Mouse (Mus musculus) testis, adult 2 months (tissue): ENCODE data around the gene Basp1.

Experiments used
- CTCF ChIP-seq: fragments of 200-500 bp; IDR thresholded peaks from 2 replicates; pipeline ENCODE4 v1.5.1; 2012; ENCODE audit warnings: low read depth, mild to moderate bottlenecking, inconsistent platforms, low read length, moderate library complexity; ENCODE audit not compliant: control insufficient read depth, insufficient read depth, insufficient replicate concordance
- POLR2A ChIP-seq: fragments of 200-500 bp; IDR thresholded peaks from 2 replicates; pipeline ENCODE4 v1.6.1; 2012; ENCODE audit warnings: low read depth, mild to moderate bottlenecking, inconsistent platforms, low read length, moderate library complexity; ENCODE audit not compliant: control insufficient read depth

DNA sequence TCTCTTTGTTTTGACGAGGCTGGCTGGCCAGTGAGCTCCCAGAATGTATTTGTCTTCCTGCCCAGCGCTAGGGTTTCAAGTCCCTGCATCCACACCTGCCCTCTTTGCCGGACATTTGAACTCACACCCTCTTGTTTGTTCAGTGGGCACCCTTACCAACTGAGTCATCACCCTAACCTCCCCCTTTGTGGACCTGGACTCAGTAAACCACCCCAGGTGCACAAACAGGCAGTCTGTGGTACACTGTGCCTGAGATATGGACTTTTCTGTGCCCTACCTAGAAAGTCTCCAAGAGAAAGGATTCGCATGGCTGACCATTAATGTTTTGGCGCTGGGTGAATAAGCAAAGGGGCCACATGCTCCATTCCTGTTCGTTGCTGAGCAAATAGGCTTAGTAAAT is 70.3 kb downstream of the Basp1 start:
- no peak for TF ChIP-seq CTCF
- TF ChIP-seq POLR2A: no peak
